Mouse (Mus musculus) spleen, adult 2 months (tissue): ENCODE results near the gene Igtp. TPM values are rescaled to one million over a fixed set of nuclear protein-coding genes. Genes with fewer than 3 reads are reported as not detected.
"Not testable (repeated sequence)": the region's sequence is repeated elsewhere in the genome, so short reads cannot be mapped to it uniquely, and the experiment has no call there.

Experiments
- DNase-seq, 2 experiments: peaks; one replicate each; pipeline versions ENCODE4 v3.0.0 to v3.0.0-alpha.2; 2012 to 2021; ENCODE audit warnings: low spot score in 2 of 2, low read depth in 1 of 2
- H3K27ac ChIP-seq: fragments of 200-500 bp; 2 replicates; pipeline ENCODE4 v1.5.1; 2012; ENCODE audit warnings: low read length, inconsistent platforms; ENCODE audit not compliant: insufficient read depth
- H3K27me3 ChIP-seq: fragments of 200-500 bp; 2 replicates; pipeline ENCODE4 v1.6.1; 2012; ENCODE audit warnings: mild to moderate bottlenecking, moderate library complexity, low read length, inconsistent platforms; ENCODE audit not compliant: control insufficient read depth, insufficient read depth
- H3K36me3 ChIP-seq: fragments of 200-500 bp; 2 replicates; pipeline ENCODE4 v1.6.1; 2012; ENCODE audit warnings: mild to moderate bottlenecking, low read length, inconsistent platforms; ENCODE audit not compliant: control insufficient read depth, insufficient read depth
- H3K4me1 ChIP-seq: fragments of 200-500 bp; 2 replicates; pipeline ENCODE4 v1.6.1; 2011; ENCODE audit warnings: inconsistent platforms; ENCODE audit not compliant: control insufficient read depth, insufficient read depth, insufficient read length
- H3K4me3 ChIP-seq: fragments of 200-500 bp; 2 replicates; pipeline ENCODE4 v1.5.1; 2011; ENCODE audit warnings: mild to moderate bottlenecking, inconsistent platforms; ENCODE audit not compliant: insufficient read depth, insufficient read length; ENCODE audit errors: extremely low read depth
- CTCF ChIP-seq: fragments of 200-500 bp; IDR thresholded peaks from 2 replicates; pipeline ENCODE4 v1.5.1; 2011; ENCODE audit warnings: mild to moderate bottlenecking, inconsistent platforms; ENCODE audit not compliant: insufficient read depth, insufficient read length, insufficient replicate concordance; ENCODE audit errors: extremely low read depth
- POLR2A ChIP-seq: fragments of 200-500 bp; IDR thresholded peaks from 2 replicates; pipeline ENCODE4 v1.6.1; 2011; ENCODE audit warnings: low read depth, low read length, inconsistent platforms
- WGBS: fragments of 180-500 bp; shearing (Covaris S2); methylation state at CpG from one replicate; pipeline ENCODE4 v1.1.7; 2018; 5-methylcytosine and 5-hydroxymethylcytosine counted together
- polyA plus RNA-seq: library from polyadenylated mRNA; depleted of rRNA; stranded (reverse); fragments of >200 nt; gene quantifications from 2 replicates; pipeline ENCODE4 v1.2.3, GENCODE M21; 2012

The Igtp gene
- polyA plus RNA-seq, 1 experiment: 25.4 TPM

DNA sequence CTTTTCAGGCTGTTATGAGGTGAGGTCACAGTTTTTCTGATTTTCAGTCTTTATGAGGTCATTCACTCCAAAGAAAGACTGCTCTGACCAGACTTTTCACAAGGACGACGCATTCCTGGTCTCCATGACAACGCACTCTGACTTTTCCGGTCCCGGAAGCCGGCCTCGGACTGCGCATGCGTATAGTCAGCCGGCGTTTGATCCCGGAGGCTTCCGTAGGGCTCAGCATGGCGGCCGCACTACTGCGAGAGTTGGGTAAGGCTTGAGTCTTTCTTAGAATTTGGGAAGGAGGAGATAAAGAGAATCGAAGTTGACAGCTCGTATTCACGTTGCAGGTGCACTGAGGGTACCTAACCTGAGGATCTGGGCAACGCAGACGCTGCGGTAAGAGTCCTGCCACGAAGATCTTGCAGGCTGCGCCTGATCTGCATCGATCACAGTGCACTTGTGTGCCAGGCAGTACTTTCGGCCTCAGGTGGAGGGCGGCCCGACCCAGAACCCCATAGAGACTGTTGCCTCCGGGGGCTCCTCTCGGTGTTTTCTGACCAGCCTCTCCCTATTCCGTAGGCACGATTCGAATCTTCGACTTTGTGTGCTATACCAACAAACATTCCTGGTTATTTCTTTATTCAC lies 27.8 kb upstream of the Igtp start, which contains the start of gene Mrpl22:
Mrpl22 (plus strand) TSS at position 203 of the 633 bp plus-strand sequence.
- peaks cover 6% of the 10 kb centered on the region; the same call in 1 of the 2 replicates for H3K4me1 ChIP-seq
- H3K27ac ChIP-seq: peak within 1 kb of the TSS; percentile 65
- TF ChIP-seq POLR2A: peak; percentile 29; the same call in 1 of the 2 replicates
- TF ChIP-seq CTCF: no peak
- peaks cover 10% of the 10 kb centered on the region for H3K36me3 ChIP-seq
- WGBS: 1% methylated on average over 34 of the region's 34 CpGs
- peak within 1 kb of the TSS; percentile 90 for H3K4me3 ChIP-seq
- H3K27me3 ChIP-seq: no peaks in the 10 kb centered on the region
- DNase-seq: peak; percentile 78 to 94

DNA sequence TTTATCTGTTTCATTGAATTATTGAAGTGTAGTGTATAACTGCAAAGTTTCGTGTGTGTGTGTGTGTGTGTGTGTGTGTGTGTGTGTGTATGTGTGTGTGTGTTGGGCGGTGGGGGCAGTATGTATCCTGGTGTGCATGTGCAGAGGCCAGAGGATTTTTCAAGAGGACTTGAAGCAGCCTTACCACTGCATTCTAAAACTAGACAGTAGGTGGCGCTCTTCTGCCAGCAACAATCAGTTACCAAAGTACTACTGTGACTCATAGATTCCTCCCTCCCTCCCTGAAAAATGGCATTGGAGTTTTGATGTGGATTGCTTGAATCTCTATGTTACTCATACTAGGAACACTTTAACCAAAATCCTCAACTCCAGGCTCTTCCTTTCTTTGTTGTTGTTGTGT lies 19.8 kb upstream of the Igtp start:
- peaks cover 18% of the 10 kb centered on the region for H3K36me3 ChIP-seq
- TF ChIP-seq CTCF: peak; percentile 58; the same call in 1 of the 2 replicates
- no peak for TF ChIP-seq POLR2A
- peaks cover 7% of the 10 kb centered on the region for H3K4me1 ChIP-seq
- WGBS: 27% methylated on average over 3 of the region's 3 CpGs
- no peaks in the 10 kb centered on the region for H3K27me3 ChIP-seq
- H3K4me3 ChIP-seq: no peak overlapping the region
- no peak overlapping the region for H3K27ac ChIP-seq
- peak; percentile 71 to 80 for DNase-seq

GRCm38 (mm10) chr11:58179986-58180385 lies 19.4 kb upstream of the Igtp start:
- not testable (repeated sequence) for H3K4me3 ChIP-seq, DNase-seq, H3K27ac ChIP-seq, H3K27me3 ChIP-seq
- H3K36me3 ChIP-seq: peaks cover 18% of the 10 kb centered on the region
- 90% methylated on average over 6 of the region's 6 CpGs for WGBS
- peaks cover 11% of the 10 kb centered on the region for H3K4me1 ChIP-seq

GRCm38 (mm10) chr11:58180756-58181155 lies 18.6 kb upstream of the Igtp start:
- DNase-seq: no peak
- TF ChIP-seq POLR2A: no peak
- no peak for TF ChIP-seq CTCF

GRCm38 (mm10) chr11:58183579-58183978 lies 15.8 kb upstream of the Igtp start:
- TF ChIP-seq CTCF (no peak), POLR2A (peak; percentile 3; the same call in 1 of the 2 replicates)
- H3K27ac ChIP-seq: peak overlapping the region; percentile 73
- H3K27me3 ChIP-seq: no peaks in the 10 kb centered on the region
- peaks cover 14% of the 10 kb centered on the region for H3K36me3 ChIP-seq
- peaks cover 13% of the 10 kb centered on the region for H3K4me1 ChIP-seq
- peak overlapping the region; percentile 57; the same call in 1 of the 2 replicates for H3K4me3 ChIP-seq
- WGBS: 0% methylated on average over 3 of the region's 3 CpGs
- peak in 1 of 2 experiments; percentile 35 for DNase-seq

More at GRCm38 (mm10) chr11:58180756-58181155, 18.6 kb upstream of the Igtp start:
- 95% methylated on average over 7 of the region's 7 CpGs for WGBS
- H3K27ac ChIP-seq: 0 out of 2 replicates have a peak overlapping the region, but pooled peaks have one; percentile 5
- H3K4me3 ChIP-seq: no peak overlapping the region
- no peaks in the 10 kb centered on the region for H3K27me3 ChIP-seq
- H3K36me3 ChIP-seq: peaks cover 15% of the 10 kb centered on the region
- peaks cover 13% of the 10 kb centered on the region for H3K4me1 ChIP-seq

DNA sequence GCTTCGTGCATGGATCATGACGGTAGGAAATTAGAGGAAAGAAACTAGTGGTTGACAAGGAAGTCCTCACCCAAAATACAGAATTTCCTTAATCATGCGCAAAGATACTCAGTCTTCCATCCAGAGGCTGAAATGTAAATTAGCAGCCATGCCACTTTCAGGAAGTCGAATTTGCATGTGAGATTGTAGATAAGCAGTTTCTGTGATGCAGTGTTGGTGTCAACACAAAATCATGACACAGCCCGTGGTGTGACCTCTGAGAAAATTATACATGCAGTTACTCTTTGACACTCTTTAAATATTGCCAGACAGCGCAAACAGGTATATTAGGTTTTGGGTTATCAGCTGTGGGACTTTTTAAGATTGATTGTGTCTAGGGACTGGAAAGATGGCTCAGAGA lies 9.7 kb upstream of the Igtp start:
- Histone ChIP-seq H3K36me3 (peaks cover 22% of the 10 kb centered on the region), H3K4me1 (peaks cover 4% of the 10 kb centered on the region; the same call in 1 of the 2 replicates), H3K27ac (no peak overlapping the region), H3K4me3 (no peak overlapping the region), H3K27me3 (no peaks in the 10 kb centered on the region)
- TF ChIP-seq POLR2A (no peak), CTCF (no peak)
- DNase-seq: no peak
- WGBS: 88% methylated on average over 6 of the region's 6 CpGs

DNA sequence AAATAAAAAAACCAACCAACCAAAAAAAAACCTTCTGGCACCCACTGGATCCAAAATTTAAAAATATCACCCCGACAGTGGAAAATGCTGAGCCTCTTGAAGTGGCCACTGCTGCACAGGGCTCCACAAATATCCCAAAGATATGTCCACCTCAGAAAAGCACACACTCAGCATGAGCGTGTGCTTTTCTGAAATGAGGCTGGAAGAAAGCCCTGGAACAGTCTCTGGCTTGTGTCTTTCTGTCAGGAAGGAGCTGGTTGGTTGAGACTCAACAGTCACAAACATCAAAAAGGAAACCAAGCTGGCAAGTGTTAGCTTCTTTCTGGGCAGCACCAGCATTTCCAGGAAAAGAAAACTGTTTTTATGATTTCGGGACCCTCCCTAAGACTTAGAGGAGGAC lies 6.0 kb upstream of the Igtp start:
- H3K4me3 ChIP-seq: no peak overlapping the region
- H3K4me1 ChIP-seq: no peaks in the 10 kb centered on the region; the same call in 1 of the 2 replicates
- H3K27me3 ChIP-seq: no peaks in the 10 kb centered on the region
- DNase-seq: no peak
- WGBS: 50% methylated on average over 3 of the region's 3 CpGs
- peaks cover 12% of the 10 kb centered on the region for H3K36me3 ChIP-seq
- no peak for TF ChIP-seq POLR2A
- H3K27ac ChIP-seq: no peak overlapping the region
